Mouse (Mus musculus): ENCODE results near the gene Ostn. TPM values are rescaled to one million over a fixed set of nuclear protein-coding genes. Genes with fewer than 3 reads are reported as not detected.

Ostn gene
- total RNA-seq, 2 experiments from 2014 or later: 0.99 TPM; not detected in 1

GRCm38 (mm10) chr16:27387634-27388611 is 80.6 kb downstream of the Ostn start:
- DNase-seq: no peak

GRCm38 (mm10) chr16:27388761-27389451 is 81.6 kb downstream of the Ostn start, which contains the start of gene Ccdc50:
TSS of gene Ccdc50 (plus strand) at chr16:27388869.
- DNase-seq: peak; percentile 90

- peak; percentile 20 for DNase-seq
Measured at GRCm38 (mm10) chr16:27389534-27390282, 82.4 kb downstream of the Ostn start.

GRCm38 (mm10) chr16:27390306-27390705 is 83.0 kb downstream of the Ostn start:
- no peak for DNase-seq

- no peak for DNase-seq
Measured at GRCm38 (mm10) chr16:27391845-27392244, 84.6 kb downstream of the Ostn start.

DNA sequence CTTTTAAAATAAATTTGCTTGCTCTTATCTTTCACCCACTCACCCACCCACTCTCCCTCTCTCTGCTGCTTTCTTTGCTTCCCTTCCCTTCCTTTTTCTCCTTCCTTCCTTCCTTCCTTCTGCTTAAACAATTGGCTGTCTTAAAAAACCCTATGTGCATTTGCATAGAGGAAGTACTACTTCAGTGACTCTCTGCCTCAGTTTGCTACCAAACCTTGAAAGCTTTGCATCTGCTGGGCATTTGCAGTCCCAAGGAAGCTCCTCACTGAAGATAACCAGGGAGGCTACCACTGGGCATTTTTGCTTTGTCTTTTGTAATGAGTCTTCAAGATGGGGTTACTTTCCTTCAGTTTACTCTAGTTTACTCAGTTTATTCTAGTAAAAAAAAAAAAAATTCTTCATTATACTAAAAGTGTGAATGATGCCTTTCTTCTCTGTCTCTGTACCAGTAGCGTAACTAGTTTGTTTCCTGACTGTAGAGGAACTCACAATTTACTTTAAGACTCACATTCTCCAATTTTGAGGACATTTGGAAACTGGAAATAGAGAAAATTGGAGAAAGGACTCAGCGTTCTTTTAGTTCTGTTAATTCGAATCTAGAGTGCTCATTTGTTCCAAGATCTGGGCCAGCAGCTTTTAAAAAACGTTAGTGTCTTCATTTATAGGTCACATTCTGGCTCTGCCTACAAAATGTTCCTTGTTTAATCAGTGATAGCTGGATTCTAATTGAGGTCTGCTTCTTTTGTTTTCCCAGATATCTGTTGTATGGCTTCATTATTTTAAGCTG is 88.2 kb downstream of the Ostn start:
- no peak for DNase-seq

DNA sequence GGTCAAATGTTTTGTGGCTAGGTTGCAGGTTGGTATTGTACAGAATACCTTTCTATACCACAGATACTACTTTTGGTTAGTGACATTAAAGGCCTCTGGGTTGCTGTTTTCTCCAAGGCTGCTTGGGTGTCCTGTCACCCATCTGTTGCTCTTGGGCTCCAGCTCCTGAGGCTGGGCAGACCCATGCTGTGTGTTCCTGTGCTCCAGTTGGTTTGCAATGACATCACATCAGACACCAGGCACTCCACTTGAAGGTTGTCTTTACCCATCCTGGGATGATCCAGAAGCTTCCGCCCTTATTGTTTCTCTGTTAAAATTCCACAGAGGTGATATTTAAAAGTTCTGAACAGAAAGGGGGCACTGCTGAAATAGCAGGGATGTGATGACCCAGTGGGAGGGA is 89.7 kb downstream of the Ostn start:
- no peak for DNase-seq

DNA sequence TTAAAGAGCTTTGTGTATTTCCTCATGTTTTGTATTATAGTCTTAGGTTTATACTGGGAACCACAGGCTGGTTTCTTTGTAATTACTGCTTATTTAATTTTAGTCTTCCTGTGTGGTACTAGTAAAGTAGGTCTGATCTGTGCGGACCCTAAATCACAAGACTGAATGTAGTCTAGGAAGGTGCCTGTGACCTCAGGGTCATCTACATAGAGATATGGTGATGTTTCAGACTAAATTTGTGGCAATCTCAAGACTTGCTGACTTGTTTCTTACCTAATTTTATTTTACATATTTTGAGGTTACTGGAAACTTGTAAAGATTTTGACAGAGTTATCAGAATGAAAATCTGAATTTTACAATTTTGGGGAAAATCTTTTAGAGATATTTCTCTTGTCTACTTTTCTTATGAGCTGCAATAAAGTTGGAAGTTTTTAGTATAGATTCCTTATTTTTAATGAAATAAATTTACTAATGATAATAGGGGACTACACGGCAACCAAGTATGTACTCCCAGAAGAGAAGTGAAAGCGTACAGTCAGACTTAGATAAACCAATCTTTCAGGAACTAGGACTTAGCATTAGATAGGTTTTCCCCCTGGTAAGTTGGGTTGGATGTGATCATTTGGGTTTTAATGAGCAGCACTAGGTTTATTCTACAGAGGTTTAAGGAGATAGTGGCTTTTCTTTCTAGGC is 91.9 kb downstream of the Ostn start:
- no peak for DNase-seq

DNA sequence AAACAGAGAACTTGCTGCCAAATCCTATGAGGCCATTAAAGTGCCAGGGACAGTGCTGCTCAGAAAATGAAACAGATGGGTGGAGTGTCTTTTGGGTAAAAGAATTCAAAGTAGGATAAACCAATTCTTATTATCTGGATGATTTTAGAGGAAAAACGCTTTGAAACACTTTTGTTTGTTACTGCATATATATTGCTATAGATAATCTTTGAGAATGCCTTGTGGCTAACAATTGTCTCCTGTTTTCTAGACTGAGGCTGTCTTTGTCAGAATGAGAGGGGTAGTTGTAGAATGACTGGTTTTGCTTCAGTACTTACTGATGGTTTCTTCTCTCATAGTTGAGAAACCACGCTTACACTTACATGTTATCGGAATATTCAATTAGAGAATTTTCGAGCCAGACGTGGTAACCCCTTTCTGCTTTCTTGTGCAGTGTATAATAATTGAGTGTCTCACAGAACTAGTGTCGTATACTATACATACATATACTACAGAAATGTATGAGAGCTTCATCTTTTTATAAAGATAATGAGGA is 92.5 kb downstream of the Ostn start:
- no peak for DNase-seq

Other genes with a start within 250 kb of the Ostn start
- not detected for gene Uts2b, start 62.8 kb downstream of the Ostn start, total RNA-seq (2021)
- gene Ccdc50, start 81.4 kb downstream of the Ostn start, total RNA-seq (2021): 10 to 100 TPM; 86.2 to 90.9 TPM